Mouse (Mus musculus): ENCODE results near the gene Gm44596. TPM values are rescaled to one million over a fixed set of nuclear protein-coding genes. Genes with fewer than 3 reads are reported as not detected.

The Gm44596 gene
- polyA plus RNA-seq, 1 experiment from 2014 or later: not detected

GRCm38 (mm10) chr6:128354140-128354539 is 21.2 kb upstream of the Gm44596 start:
- Histone ChIP-seq H3K9ac (ENCODE audit: low read length) (no peak overlapping the region), H3K4me3 (ENCODE audit: low read depth, low read length) (no peak overlapping the region), H3K4me2 (ENCODE audit: low read depth, severe bottlenecking) (no peak overlapping the region), H3K27me3 (ENCODE audit: control insufficient read depth, insufficient read depth, low read length) (no peaks in the 10 kb centered on the region), H3K4me1 (ENCODE audit: control insufficient read depth, insufficient read depth, low read length) (peaks cover 3% of the 10 kb centered on the region; the same call in 1 of the 2 replicates), H3K27ac (replicated peaks; ENCODE audit: low read depth, low read length) (no peak overlapping the region), H3K36me3 (ENCODE audit: control insufficient read depth, insufficient read depth, low read length) (peaks cover 7% of the 10 kb centered on the region), H3K9me3 (ENCODE audit: control insufficient read depth, low read length) (no peaks in the 10 kb centered on the region)
- no peak for DNase-seq (ENCODE audit: low spot score)
- 70% methylated on average over 3 of the region's 3 CpGs for WGBS
- ATAC-seq (ENCODE audit: insufficient number of reproducible peaks, low FRiP score, low TSS enrichment, low read depth): no peak

DNA sequence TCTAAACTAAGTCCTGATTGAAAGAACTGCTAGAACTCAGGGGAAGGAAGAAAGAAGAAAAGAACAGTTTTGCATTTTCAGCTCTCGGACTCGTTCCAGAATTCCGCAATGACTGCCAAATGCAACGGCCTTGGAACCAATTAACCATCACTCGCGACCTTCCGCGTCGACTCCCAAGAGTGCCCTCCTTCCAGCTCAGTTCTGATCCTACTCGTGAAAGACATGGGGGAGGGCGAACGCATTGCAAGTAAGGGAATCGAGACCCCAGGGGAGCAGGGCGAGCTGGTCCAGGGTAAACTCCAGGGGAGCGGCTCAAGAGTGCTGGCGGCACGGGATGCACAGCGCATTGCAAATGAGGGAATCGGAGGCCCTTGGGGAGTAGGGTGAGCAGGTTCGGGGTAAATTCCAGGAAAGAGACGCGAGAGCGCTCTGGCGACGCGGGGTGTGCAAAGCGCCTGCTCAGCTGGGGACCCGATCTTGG is 20.1 kb upstream of the Gm44596 start:
- Histone ChIP-seq H3K27me3 (ENCODE audit: control insufficient read depth, insufficient read depth, low read length) (no peaks in the 10 kb centered on the region), H3K9me3 (ENCODE audit: control insufficient read depth, low read length) (no peaks in the 10 kb centered on the region), H3K4me1 (ENCODE audit: control insufficient read depth, insufficient read depth, low read length) (peaks cover 3% of the 10 kb centered on the region; the same call in 1 of the 2 replicates), H3K4me2 (ENCODE audit: low read depth, severe bottlenecking) (peak overlapping the region; percentile 60), H3K36me3 (ENCODE audit: control insufficient read depth, insufficient read depth, low read length) (peaks cover 7% of the 10 kb centered on the region), H3K27ac (replicated peaks; ENCODE audit: low read depth, low read length) (peak overlapping the region; percentile 11; the same call in 1 of the 2 replicates), H3K9ac (ENCODE audit: low read length) (peak overlapping the region; percentile 66), H3K4me3 (ENCODE audit: low read depth, low read length) (peak overlapping the region; percentile 83)
- ATAC-seq (ENCODE audit: insufficient number of reproducible peaks, low FRiP score, low TSS enrichment, low read depth) (no peak; the same call in none of the 2 replicates), DNase-seq (ENCODE audit: low spot score) (no peak)
- WGBS: under 1% methylated on average over 28 of the region's 28 CpGs

DNA sequence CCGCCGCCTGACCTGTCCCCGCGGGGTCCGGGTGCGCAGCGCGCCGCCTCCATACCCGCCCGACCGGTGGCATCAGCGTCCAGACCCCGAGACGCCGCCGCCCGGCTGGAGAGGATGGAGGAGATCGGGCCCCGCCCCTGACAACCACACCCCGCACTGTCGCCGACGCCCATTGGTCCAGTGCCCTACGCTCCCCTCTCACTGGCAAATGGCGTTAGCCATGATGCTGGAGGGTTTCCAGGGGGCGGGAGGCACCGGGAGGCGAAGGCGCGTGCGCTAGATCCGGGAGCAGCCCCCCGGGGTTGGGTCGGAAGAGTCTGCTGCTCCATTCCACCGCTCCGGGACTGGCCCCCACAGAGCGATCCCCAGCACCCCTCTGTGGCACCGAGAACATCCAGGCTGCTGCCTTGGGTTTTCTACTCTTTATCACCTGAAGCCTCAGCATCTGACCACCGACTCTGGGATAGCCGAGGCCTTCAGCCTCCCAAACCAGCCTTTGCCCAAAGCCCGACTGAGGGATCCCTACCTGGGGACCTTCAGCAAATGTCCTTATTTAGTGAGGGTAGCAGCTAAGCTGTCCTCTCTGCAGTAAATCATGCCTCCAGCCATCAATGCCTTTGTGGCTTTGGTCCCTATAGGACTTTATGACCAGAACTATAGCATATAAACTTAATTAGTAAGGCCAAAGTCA is 19.4 kb upstream of the Gm44596 start, which contains the start of gene Tulp3:
Gene Tulp3, minus strand, starts transcription at position 126 of the 691 bp plus-strand sequence.
- peak within 1 kb of the TSS; percentile 66 for H3K9ac ChIP-seq (ENCODE audit: low read length)

DNA sequence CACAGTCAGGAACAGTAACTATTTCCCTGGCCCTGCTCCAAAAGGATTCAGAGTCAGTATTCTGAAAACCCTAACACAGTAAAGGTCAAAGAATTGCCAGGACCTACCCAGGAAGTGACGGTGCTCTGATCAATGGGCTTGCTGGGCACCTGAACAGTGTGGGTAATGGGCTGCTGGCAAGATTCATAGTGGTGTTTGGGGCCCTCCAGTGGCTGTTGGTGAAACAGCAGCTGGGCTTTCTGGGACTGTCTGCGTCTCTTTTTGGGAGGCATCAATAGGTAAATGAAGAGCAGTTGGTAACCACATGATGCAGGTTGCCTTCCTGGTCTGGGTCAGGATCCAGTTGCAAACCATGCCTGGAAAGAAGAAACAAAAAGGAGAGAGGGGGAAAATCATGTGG is 16.3 kb upstream of the Gm44596 start:
- Histone ChIP-seq H3K4me1 (ENCODE audit: control insufficient read depth, insufficient read depth, low read length) (peaks cover 12% of the 10 kb centered on the region), H3K27ac (replicated peaks; ENCODE audit: low read depth, low read length) (no peak overlapping the region), H3K36me3 (ENCODE audit: control insufficient read depth, insufficient read depth, low read length) (peaks cover 5% of the 10 kb centered on the region), H3K9ac (ENCODE audit: low read length) (no peak overlapping the region), H3K27me3 (ENCODE audit: control insufficient read depth, insufficient read depth, low read length) (no peaks in the 10 kb centered on the region), H3K9me3 (ENCODE audit: control insufficient read depth, low read length) (no peaks in the 10 kb centered on the region), H3K4me2 (ENCODE audit: low read depth, severe bottlenecking) (no peak overlapping the region), H3K4me3 (ENCODE audit: low read depth, low read length) (no peak overlapping the region)
- WGBS: 34% methylated on average over 2 of the region's 2 CpGs
- peak; percentile 78 for DNase-seq (ENCODE audit: low spot score)
- no peak for ATAC-seq (ENCODE audit: insufficient number of reproducible peaks, low FRiP score, low TSS enrichment, low read depth)

More for the DNA sequence above, 19.4 kb upstream of the Gm44596 start, which contains the start of gene Tulp3:
- Histone ChIP-seq H3K27ac (replicated peaks; ENCODE audit: low read depth, low read length) (peak within 1 kb of the TSS; percentile 11; the same call in 1 of the 2 replicates), H3K36me3 (ENCODE audit: control insufficient read depth, insufficient read depth, low read length) (peaks cover 6% of the 10 kb centered on the region), H3K4me1 (ENCODE audit: control insufficient read depth, insufficient read depth, low read length) (peaks cover 3% of the 10 kb centered on the region; the same call in 1 of the 2 replicates), H3K4me2 (ENCODE audit: low read depth, severe bottlenecking) (peak within 1 kb of the TSS; percentile 60), H3K4me3 (ENCODE audit: low read depth, low read length) (peak within 1 kb of the TSS; percentile 83), H3K9me3 (ENCODE audit: control insufficient read depth, low read length) (no peaks in the 10 kb centered on the region), H3K27me3 (ENCODE audit: control insufficient read depth, insufficient read depth, low read length) (no peaks in the 10 kb centered on the region)
- DNase-seq (ENCODE audit: low spot score) (peak; percentile 99), ATAC-seq (ENCODE audit: insufficient number of reproducible peaks, low FRiP score, low TSS enrichment, low read depth) (peak; percentile 99)
- WGBS: under 1% methylated on average over 42 of the region's 42 CpGs

DNA sequence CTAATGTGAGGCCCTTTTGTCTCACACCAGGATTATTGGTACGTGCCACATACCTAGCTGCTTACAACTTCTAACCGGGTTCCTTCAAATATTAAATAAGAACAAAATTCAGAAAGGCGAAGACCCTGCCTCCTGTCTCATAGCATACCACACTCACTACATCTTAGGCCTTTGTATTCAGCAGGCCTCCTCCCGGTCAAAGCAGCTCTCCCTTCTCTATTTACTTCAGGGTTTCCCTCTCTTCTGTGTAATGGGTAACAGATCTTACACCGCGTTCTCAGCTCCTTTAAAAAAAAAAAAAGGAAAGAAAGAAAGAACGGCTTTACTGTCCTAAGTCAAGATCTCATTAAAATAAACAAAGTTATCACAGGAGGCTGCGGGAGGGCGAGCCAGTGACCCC is 13.4 kb upstream of the Gm44596 start:
- Histone ChIP-seq H3K27me3 (ENCODE audit: control insufficient read depth, insufficient read depth, low read length) (no peaks in the 10 kb centered on the region), H3K4me3 (ENCODE audit: low read depth, low read length) (peak overlapping the region; percentile 92), H3K9ac (ENCODE audit: low read length) (peak overlapping the region; percentile 95), H3K36me3 (ENCODE audit: control insufficient read depth, insufficient read depth, low read length) (peaks cover 14% of the 10 kb centered on the region), H3K27ac (replicated peaks; ENCODE audit: low read depth, low read length) (peak overlapping the region; percentile 94), H3K9me3 (ENCODE audit: control insufficient read depth, low read length) (no peaks in the 10 kb centered on the region), H3K4me1 (ENCODE audit: control insufficient read depth, insufficient read depth, low read length) (peaks cover 12% of the 10 kb centered on the region), H3K4me2 (ENCODE audit: low read depth, severe bottlenecking) (peak overlapping the region; percentile 64)
- WGBS: 20% methylated on average over 9 of the region's 9 CpGs
- DNase-seq (ENCODE audit: low spot score): no peak
- ATAC-seq (ENCODE audit: insufficient number of reproducible peaks, low FRiP score, low TSS enrichment, low read depth): no peak

- Histone ChIP-seq H3K9me3 (ENCODE audit: control insufficient read depth, low read length) (no peaks in the 10 kb centered on the region), H3K27me3 (ENCODE audit: control insufficient read depth, insufficient read depth, low read length) (no peaks in the 10 kb centered on the region), H3K27ac (replicated peaks; ENCODE audit: low read depth, low read length) (peak within 1 kb of the TSS; percentile 94), H3K36me3 (ENCODE audit: control insufficient read depth, insufficient read depth, low read length) (peaks cover 17% of the 10 kb centered on the region), H3K4me2 (ENCODE audit: low read depth, severe bottlenecking) (peak within 1 kb of the TSS; percentile 64), H3K4me3 (ENCODE audit: low read depth, low read length) (peak within 1 kb of the TSS; percentile 92), H3K4me1 (ENCODE audit: control insufficient read depth, insufficient read depth, low read length) (peaks cover 12% of the 10 kb centered on the region), H3K9ac (ENCODE audit: low read length) (peak within 1 kb of the TSS; percentile 95)
- DNase-seq (ENCODE audit: low spot score): peak; percentile 90
- under 1% methylated on average over 60 of the region's 76 CpGs for WGBS
- peak; percentile 80 for ATAC-seq (ENCODE audit: insufficient number of reproducible peaks, low FRiP score, low TSS enrichment, low read depth)
Measured at GRCm38 (mm10) chr6:128362381-128363006, 12.8 kb upstream of the Gm44596 start, which contains the start of the genes Rhno1 and Foxm1. TSS of gene Rhno1 (minus strand) at chr6:128362911. TSS of gene Foxm1 (plus strand) at chr6:128362967.

DNA sequence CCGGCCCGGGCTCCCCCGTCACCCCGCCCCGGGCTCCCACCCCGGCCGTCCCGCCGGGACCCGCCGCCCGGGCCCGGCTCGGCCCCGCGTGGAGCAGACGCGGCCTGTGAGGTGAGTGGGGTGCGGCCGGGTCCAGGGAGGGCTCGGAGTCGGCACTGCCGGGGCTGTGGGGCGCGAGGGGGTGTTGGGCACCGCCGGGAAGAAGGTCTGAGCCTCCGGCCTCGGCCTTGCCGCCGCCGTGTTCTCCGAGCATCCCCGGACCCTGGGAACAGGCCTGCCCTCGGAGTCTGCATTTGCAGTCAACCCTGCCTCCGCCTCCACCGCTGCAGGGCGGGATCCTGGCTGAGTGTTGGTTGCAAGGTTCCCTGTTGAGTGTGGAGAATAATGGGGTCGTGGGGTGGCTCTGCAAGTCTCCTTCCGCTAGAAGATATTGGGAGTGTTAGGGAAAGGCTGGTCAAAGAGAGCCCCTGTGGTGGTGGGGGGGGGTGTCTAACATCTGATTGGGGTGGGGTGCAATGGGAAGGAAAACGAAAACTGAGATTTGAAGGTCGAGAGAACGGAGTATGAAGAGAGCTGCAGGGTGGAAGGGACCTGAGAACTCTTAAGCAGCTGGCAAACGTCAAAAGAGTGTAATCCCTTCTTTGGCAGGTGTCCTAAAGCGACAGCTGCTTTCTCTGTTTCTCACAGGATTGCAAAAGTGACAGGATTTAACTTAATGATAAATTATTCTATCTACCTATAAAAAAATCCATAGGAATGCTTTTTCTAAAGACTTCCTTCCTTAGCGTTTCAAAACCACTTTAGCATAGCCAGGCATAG is 12.1 kb upstream of the Gm44596 start:
- H3K9me3 ChIP-seq (ENCODE audit: control insufficient read depth, low read length): no peaks in the 10 kb centered on the region
- peak overlapping the region; percentile 92 for H3K4me3 ChIP-seq (ENCODE audit: low read depth, low read length)
- peaks cover 12% of the 10 kb centered on the region for H3K4me1 ChIP-seq (ENCODE audit: control insufficient read depth, insufficient read depth, low read length)
- H3K4me2 ChIP-seq (ENCODE audit: low read depth, severe bottlenecking): peak overlapping the region; percentile 64
- peaks cover 15% of the 10 kb centered on the region for H3K36me3 ChIP-seq (ENCODE audit: control insufficient read depth, insufficient read depth, low read length)
- DNase-seq (ENCODE audit: low spot score) (peak; percentile 68), ATAC-seq (ENCODE audit: insufficient number of reproducible peaks, low FRiP score, low TSS enrichment, low read depth) (peak; percentile 48)
- H3K27ac ChIP-seq (replicated peaks; ENCODE audit: low read depth, low read length): peak overlapping the region; percentile 94
- H3K27me3 ChIP-seq (ENCODE audit: control insufficient read depth, insufficient read depth, low read length): no peaks in the 10 kb centered on the region
- WGBS: 2% methylated on average over 43 of the region's 46 CpGs
- H3K9ac ChIP-seq (ENCODE audit: low read length): peak overlapping the region; percentile 95

DNA sequence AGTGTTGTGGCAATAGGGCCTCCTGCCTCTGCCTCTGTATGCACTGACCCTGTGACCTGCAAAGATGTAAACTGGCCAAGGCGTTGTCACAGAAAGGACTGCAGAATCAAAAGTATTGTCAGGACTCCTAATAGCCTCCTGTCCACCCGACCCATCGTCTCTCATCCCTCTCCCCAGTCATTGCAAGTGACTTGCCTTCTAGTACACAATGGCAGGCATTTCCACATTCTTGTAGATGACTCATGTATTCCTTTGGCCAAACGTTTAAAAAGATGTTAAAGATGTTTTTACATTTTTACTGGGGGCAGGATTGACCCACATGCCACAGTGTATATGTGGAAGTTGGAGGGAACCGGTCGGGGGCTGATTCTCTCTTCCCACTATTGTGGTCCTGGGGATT is 10.6 kb upstream of the Gm44596 start:
- H3K9ac ChIP-seq (ENCODE audit: low read length): no peak overlapping the region
- H3K27ac ChIP-seq (replicated peaks; ENCODE audit: low read depth, low read length): no peak overlapping the region
- H3K4me2 ChIP-seq (ENCODE audit: low read depth, severe bottlenecking): no peak overlapping the region
- H3K27me3 ChIP-seq (ENCODE audit: control insufficient read depth, insufficient read depth, low read length): no peaks in the 10 kb centered on the region
- ATAC-seq (ENCODE audit: insufficient number of reproducible peaks, low FRiP score, low TSS enrichment, low read depth) (no peak), DNase-seq (ENCODE audit: low spot score) (no peak)
- no peak overlapping the region for H3K4me3 ChIP-seq (ENCODE audit: low read depth, low read length)
- H3K4me1 ChIP-seq (ENCODE audit: control insufficient read depth, insufficient read depth, low read length): peaks cover 12% of the 10 kb centered on the region
- 82% methylated on average over 6 of the region's 6 CpGs for WGBS
- peaks cover 19% of the 10 kb centered on the region for H3K36me3 ChIP-seq (ENCODE audit: control insufficient read depth, insufficient read depth, low read length)
- H3K9me3 ChIP-seq (ENCODE audit: control insufficient read depth, low read length): no peaks in the 10 kb centered on the region
